Mouse (Mus musculus) stomach, embryonic 16.5 days (tissue): Measurements from ENCODE around the gene Jak1. TPM values are rescaled to one million over a fixed set of nuclear protein-coding genes. Genes with fewer than 3 reads are reported as not detected.

ENCODE experiments used
- ATAC-seq: fragments of 200-750 bp; cut with Nextera tagmentation; 2 replicates; pipeline ENCODE4 v1.8.0; 2017; ENCODE audit warnings: moderate number of reproducible peaks, moderate TSS enrichment; ENCODE audit not compliant: insufficient read depth, low FRiP score
- H3K27ac ChIP-seq: fragments of 300-500 bp; sonication (generic); 2 replicates; pipeline ENCODE4 v1.5.1; 2014; ENCODE audit warnings: low read length
- H3K27me3 ChIP-seq: fragments of 300-500 bp; sonication (generic); 2 replicates; pipeline ENCODE4 v1.6.1; 2014; ENCODE audit warnings: low read length, control low read depth, mixed read lengths; ENCODE audit not compliant: control insufficient read depth, insufficient read depth
- H3K36me3 ChIP-seq: fragments of 300-500 bp; sonication (generic); 2 replicates; pipeline ENCODE4 v1.6.1; 2014; ENCODE audit warnings: low read length; ENCODE audit not compliant: control insufficient read depth, insufficient read depth
- H3K4me1 ChIP-seq: fragments of 300-500 bp; sonication (generic); 2 replicates; pipeline ENCODE4 v1.6.1; 2014; ENCODE audit warnings: low read length, control low read depth, mixed read lengths; ENCODE audit not compliant: control insufficient read depth, insufficient read depth
- H3K4me2 ChIP-seq: fragments of 300-500 bp; sonication (generic); 2 replicates; pipeline ENCODE4 v1.6.1; 2014; ENCODE audit warnings: low read depth, low read length, mixed read lengths
- H3K4me3 ChIP-seq: fragments of 300-500 bp; sonication (generic); replicated peaks from 2 replicates; pipeline ENCODE4 v1.5.1; 2014; ENCODE audit warnings: mild to moderate bottlenecking, low read length
- H3K9ac ChIP-seq: fragments of 300-500 bp; sonication (generic); 2 replicates; pipeline ENCODE4 v1.6.1; 2014; ENCODE audit warnings: low read length
- H3K9me3 ChIP-seq: fragments of 300-500 bp; sonication (generic); replicated peaks from 2 replicates; pipeline ENCODE4 v1.6.1; 2016; ENCODE audit warnings: low read length, control low read depth; ENCODE audit not compliant: control insufficient read depth
- WGBS: fragments of 180-500 bp; shearing (Covaris S2); extraction: QIAGEN DNeasy Blood & Tissue Kit; methylation state at CpG from one replicate; pipeline ENCODE4 v1.1.7; 2014; 5-methylcytosine and 5-hydroxymethylcytosine counted together
- polyA plus RNA-seq: library from polyadenylated mRNA; unstranded; fragments of >200 nt; fragmentation: Nextera tagmentation; extraction: Ambion mirVana; gene quantifications from 2 replicates; pipeline ENCODE4 v1.2.1, GENCODE M21; 2015

The Jak1 gene
- polyA plus RNA-seq, 1 experiment from 2014 or later, result 91.4 TPM

DNA sequence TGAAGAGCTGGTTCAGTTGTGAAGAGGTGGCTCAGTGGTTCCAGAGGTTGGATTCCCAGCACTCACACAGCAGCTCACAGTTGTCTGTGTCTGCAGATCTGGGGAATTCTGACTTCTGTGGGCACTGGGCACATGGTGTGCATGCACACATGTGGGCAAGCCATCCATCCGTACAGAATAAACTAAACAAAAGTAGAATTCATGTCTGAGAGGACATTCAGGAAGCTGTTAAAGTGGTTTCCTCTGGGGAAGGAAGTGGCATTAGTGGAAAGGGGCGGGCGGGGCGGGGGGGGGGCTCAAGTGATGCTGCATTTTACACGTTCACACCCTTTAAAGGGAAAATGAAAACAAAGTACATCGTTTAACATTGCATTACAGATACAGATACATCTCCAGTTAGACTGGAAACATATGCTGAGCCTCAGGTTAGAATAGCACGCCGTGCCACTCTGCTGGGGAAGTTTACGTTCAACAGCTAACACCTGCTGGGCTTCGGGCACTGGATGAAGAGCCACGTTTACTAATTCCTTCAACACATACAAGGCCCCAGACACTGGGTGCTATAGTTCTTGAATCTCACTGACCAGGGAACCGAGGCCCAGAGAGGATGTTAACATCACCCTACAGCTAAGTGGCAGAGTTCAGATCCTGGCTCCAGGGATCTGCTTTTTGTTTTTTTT, 33.4 kb upstream of the Jak1 start:
- no peaks in the 10 kb centered on the region for H3K36me3 ChIP-seq
- no peaks in the 10 kb centered on the region for H3K27me3 ChIP-seq
- 59% methylated on average over 12 of the region's 12 CpGs for WGBS
- no peak overlapping the region for H3K4me2 ChIP-seq
- no peak overlapping the region for H3K27ac ChIP-seq
- no peaks in the 10 kb centered on the region for H3K9me3 ChIP-seq
- ATAC-seq, result no peak
- H3K4me3 ChIP-seq, result no peak overlapping the region
- peaks cover 3% of the 10 kb centered on the region for H3K4me1 ChIP-seq
- no peak overlapping the region for H3K9ac ChIP-seq

DNA sequence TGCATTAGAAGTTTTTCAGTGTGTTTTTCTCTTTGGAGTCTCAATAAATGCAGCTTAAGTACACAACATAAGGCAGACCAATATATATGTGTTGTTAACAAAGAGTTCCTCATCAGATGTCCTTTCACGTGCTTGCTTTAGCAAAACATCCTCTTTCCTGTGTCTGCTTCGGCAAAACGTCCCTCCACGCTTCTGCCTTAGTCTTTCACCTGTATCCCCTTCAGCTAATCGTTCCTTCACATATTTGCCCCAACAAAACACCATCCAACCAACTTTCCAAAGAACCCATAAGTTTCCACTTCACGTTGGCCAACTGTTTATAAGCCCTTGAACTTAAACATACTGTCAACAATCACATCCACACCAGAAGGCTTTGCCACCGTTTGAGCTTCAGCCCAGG, 31.8 kb upstream of the Jak1 start:
- Histone ChIP-seq H3K27ac (no peak overlapping the region), H3K4me2 (no peak overlapping the region), H3K9ac (no peak overlapping the region), H3K4me3 (no peak overlapping the region), H3K9me3 (no peaks in the 10 kb centered on the region), H3K36me3 (no peaks in the 10 kb centered on the region), H3K27me3 (no peaks in the 10 kb centered on the region), H3K4me1 (peaks cover 10% of the 10 kb centered on the region)
- no peak for ATAC-seq
- 66% methylated on average over 7 of the region's 7 CpGs for WGBS

DNA sequence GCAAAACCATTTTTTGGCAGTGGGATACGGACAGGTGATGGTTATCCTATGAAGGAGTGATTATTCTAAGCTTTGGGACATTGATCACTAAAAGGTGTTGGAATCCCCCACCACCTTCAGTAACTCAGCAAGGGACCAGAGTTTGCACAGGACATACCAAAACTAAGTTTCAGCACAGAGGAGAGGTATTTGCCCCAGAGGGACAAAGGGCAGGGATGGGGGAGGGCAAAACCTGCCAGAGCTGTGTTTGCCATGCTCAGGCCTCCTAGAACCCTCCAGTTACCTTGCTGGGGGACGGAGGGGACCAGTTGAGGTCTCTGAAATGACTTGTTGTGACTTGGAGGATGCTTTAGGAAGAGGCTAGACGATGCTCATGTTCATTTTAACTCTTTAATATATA, 30.7 kb upstream of the Jak1 start:
- Histone ChIP-seq H3K4me3 (no peak overlapping the region), H3K27me3 (no peaks in the 10 kb centered on the region), H3K9me3 (no peaks in the 10 kb centered on the region), H3K36me3 (no peaks in the 10 kb centered on the region), H3K4me1 (peaks cover 7% of the 10 kb centered on the region), H3K27ac (no peak overlapping the region), H3K9ac (no peak overlapping the region), H3K4me2 (no peak overlapping the region)
- ATAC-seq, result no peak
- WGBS, result 57% methylated on average over 3 of the region's 3 CpGs

DNA sequence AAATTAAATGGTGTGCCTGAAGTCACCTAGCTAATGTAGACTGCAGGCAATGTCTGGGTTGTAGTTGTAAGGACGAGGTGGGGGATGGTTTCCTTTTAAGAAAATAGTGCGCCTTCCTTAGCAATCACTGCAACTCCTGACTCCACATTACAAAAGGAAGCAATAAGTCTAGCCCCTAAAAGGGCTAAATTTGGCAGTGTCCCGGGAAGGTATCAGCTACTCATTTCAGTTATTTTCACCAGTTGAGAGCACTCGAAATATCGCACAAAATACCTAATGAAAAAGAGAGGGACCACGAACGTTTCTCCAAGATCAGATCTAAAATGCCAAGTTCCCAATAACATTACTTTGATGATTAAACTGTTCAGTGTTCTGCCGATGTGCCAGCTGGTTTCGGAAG, 28.6 kb upstream of the Jak1 start:
- Histone ChIP-seq H3K9ac (no peak overlapping the region), H3K4me1 (peaks cover 7% of the 10 kb centered on the region), H3K4me2 (peak overlapping the region; percentile 90), H3K4me3 (no peak overlapping the region), H3K9me3 (no peaks in the 10 kb centered on the region), H3K27ac (peak overlapping the region; percentile 91), H3K36me3 (no peaks in the 10 kb centered on the region), H3K27me3 (no peaks in the 10 kb centered on the region)
- no peak for ATAC-seq
- 62% methylated on average over 9 of the region's 9 CpGs for WGBS

DNA sequence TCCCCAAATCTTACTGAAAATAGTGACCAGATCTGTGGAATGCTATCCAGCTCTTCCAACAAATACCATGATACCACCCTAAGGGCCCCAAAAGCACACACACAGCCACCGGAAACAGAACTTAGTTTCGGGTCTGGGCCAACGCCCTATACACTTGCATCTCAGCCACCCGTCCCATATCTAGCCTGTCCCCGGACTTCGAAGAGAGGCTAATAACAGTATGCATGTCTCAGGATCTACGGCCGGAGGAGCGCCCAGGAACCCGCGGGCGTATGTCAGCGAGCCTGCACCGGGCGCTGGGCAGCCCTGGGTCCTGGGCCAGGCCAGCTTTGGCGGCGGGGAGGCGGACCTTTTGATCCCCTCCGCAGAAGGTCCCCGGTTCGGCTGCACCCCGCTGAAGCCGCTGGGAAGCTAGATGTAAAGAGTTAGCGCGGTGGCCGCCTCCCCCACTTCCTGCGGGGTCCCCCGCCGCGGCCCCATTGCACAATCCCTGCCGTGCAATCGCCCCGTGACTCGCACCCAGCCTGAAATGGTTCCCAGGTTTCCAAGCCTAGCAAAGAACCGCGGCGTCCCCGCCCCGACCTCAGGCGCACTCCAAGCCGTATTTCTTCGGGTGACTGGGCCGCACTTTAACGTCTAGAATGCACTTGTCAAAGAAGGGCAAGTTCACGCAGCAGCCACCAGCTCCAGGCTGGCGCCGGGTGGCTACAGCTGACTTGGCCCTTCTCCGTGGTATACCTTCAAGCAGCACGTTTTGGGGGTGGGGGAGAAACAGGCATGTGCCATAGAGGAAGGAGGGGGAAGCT, 27.9 kb upstream of the Jak1 start:
- WGBS, result 3% methylated on average over 49 of the region's 49 CpGs

DNA sequence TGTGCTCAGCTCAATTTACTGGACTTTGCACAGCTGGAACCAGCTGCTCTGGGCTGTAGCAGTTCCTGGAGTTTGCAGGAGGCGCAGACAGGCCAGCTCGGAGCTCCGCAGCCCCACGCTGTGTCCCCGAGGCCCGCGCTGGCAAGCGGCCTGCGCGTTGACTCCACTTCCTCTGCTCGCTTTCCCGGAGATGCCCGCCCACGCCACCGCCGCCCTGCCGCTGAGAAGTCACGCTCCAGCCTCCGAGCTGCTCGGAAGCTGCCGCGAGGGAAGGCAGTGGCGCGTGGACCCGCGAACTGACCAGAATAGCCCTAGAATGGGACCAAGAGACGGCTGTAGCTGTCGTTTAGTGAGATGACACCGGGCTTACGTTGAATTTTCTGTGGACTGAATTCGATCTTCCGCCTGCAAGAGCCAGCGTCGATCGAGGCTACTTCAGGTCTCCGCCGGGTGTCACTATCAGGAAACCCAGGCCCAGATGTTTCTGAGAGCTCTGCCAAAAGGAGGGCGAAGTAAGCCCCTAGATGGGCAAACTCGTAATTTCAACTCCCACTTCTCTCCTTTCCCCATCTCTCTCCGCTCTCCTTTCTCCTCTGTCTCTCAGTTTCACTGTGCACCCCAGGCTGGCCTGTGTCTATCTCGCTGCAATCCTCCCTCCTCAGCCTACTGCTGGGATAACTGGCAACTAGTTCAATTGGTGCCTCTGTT, 27.1 kb upstream of the Jak1 start:
- no peaks in the 10 kb centered on the region for H3K9me3 ChIP-seq
- peak overlapping the region; percentile 82 for H3K9ac ChIP-seq
- no peaks in the 10 kb centered on the region for H3K36me3 ChIP-seq
- peak overlapping the region; percentile 91 for H3K27ac ChIP-seq
- peak overlapping the region; percentile 90 for H3K4me2 ChIP-seq
- 2% methylated on average over 41 of the region's 41 CpGs for WGBS
- ATAC-seq, result peak; percentile 94
- no peaks in the 10 kb centered on the region for H3K27me3 ChIP-seq
- peak overlapping the region; percentile 53 for H3K4me3 ChIP-seq
- peaks cover 7% of the 10 kb centered on the region for H3K4me1 ChIP-seq

More for the DNA sequence above, 27.9 kb upstream of the Jak1 start:
- Histone ChIP-seq H3K4me3 (peak overlapping the region; percentile 53), H3K9me3 (no peaks in the 10 kb centered on the region), H3K27ac (peak overlapping the region; percentile 91), H3K36me3 (no peaks in the 10 kb centered on the region), H3K4me2 (peak overlapping the region; percentile 90), H3K4me1 (peaks cover 7% of the 10 kb centered on the region), H3K9ac (peak overlapping the region; percentile 82), H3K27me3 (no peaks in the 10 kb centered on the region)
- peak; percentile 41; the same call in 1 of the 2 replicates for ATAC-seq

DNA sequence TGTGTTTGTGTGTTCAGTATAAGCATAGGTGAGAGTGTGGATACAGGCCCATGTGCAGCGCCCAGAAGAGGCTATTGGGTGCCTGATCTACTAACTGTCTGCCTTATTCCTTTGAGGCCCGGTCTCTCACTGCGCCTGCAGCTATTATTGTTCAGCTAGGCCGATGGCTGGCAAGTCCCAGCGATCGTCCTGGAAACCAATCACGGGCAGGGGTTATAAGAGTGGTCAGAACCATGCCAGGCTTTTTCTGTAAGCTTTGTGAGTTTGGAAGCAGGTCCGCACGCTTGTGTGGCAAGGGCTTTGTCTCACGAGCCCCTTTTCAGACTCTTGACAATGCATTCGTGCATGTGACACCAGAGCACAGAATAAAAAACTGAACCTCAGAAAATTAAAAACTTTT, 23.2 kb upstream of the Jak1 start:
- H3K4me3 ChIP-seq, result no peak overlapping the region
- H3K4me1 ChIP-seq, result peaks cover 5% of the 10 kb centered on the region
- ATAC-seq, result no peak
- no peaks in the 10 kb centered on the region for H3K9me3 ChIP-seq
- no peaks in the 10 kb centered on the region for H3K36me3 ChIP-seq
- H3K27ac ChIP-seq, result no peak overlapping the region
- H3K27me3 ChIP-seq, result no peaks in the 10 kb centered on the region
- 86% methylated on average over 11 of the region's 11 CpGs for WGBS
- no peak overlapping the region for H3K9ac ChIP-seq
- no peak overlapping the region for H3K4me2 ChIP-seq

DNA sequence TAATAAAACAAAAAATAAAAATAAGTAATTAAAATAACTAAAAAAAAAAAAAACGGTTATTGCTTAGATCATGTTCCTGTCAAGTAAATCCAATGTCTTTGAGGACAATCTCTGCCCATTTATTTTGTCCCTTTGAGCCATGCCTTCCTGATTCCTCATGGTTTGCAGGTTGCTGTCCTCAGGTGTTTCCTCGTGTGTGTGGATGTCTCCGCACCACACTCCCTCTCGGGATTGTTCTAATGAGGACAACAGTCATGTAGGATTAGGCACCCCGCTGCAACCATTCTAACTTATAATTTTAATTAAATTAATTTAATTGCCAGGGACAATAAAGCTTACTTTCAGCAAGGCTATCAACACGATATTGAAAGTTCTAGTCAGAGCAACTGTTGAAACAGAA, 21.5 kb upstream of the Jak1 start:
- H3K9me3 ChIP-seq, result no peaks in the 10 kb centered on the region

DNA sequence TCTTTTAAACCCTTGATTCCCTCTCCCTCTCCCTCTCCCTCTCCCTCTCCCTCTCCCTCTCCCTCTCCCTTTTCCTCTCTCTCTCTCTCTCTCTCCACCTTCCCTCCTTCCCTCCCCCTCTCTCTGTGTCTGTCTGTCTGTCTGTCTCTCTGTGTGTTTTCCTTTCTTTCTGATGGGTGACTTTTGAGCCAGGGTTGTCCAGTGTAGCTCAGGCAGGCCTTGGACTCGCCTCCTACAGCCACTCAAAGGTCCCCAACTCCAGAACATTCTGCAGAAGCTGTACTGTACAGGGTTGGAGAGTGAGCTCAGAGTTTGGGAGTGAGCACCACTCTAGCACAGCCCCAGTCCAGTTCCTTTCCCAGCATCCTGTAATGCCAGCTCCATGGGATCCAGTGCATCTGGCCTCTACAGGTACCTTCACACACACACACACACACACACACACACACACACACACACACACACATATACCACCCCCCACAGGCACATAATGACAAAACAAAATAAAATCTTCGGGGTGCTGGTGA, 20.9 kb upstream of the Jak1 start:
- no peak overlapping the region for H3K9ac ChIP-seq
- no peak overlapping the region for H3K4me2 ChIP-seq
- no peaks in the 10 kb centered on the region for H3K4me1 ChIP-seq
- 63% methylated on average over 2 of the region's 2 CpGs for WGBS
- ATAC-seq, result no peak
- H3K9me3 ChIP-seq, result no peaks in the 10 kb centered on the region
- H3K36me3 ChIP-seq, result no peaks in the 10 kb centered on the region
- H3K27ac ChIP-seq, result no peak overlapping the region
- no peak overlapping the region for H3K4me3 ChIP-seq
- H3K27me3 ChIP-seq, result no peaks in the 10 kb centered on the region

More for the DNA sequence above, 21.5 kb upstream of the Jak1 start:
- no peaks in the 10 kb centered on the region for H3K4me1 ChIP-seq
- no peaks in the 10 kb centered on the region for H3K36me3 ChIP-seq
- WGBS, result 87% methylated on average over 6 of the region's 6 CpGs
- H3K27ac ChIP-seq, result no peak overlapping the region
- no peak overlapping the region for H3K9ac ChIP-seq
- H3K27me3 ChIP-seq, result no peaks in the 10 kb centered on the region
- no peak overlapping the region for H3K4me2 ChIP-seq
- no peak overlapping the region for H3K4me3 ChIP-seq
- ATAC-seq, result no peak
